Mouse (Mus musculus) heart, adult 2 months (tissue): ENCODE measurements around the gene Ccdc167.

Experiments
- CTCF ChIP-seq: fragments of 200-600 bp; IDR thresholded peaks from 2 replicates; pipeline ENCODE4 v1.8.1; 2022; ENCODE audit warnings: antibody characterized with exemption, mild to moderate bottlenecking, moderate library complexity
- EP300 ChIP-seq: fragments of 200-500 bp; IDR thresholded peaks from 2 replicates; pipeline ENCODE4 v1.6.1; 2011; ENCODE audit warnings: low read depth, low read length, control low read depth; ENCODE audit not compliant: insufficient read depth
- POLR2A ChIP-seq: fragments of 200-500 bp; IDR thresholded peaks from 2 replicates; pipeline ENCODE4 v1.6.1; 2011; ENCODE audit warnings: mild to moderate bottlenecking, low read depth, low read length, control low read depth; ENCODE audit not compliant: insufficient read depth

- TF ChIP-seq POLR2A: no peak
- TF ChIP-seq CTCF: no peak
- no peak for TF ChIP-seq EP300
Measured at GRCm38 (mm10) chr17:29719628-29720575, 3.1 kb upstream of the Ccdc167 start.
